Mouse (Mus musculus) CH12.LX (cell line): ENCODE measurements around the gene Knl1. TPM values are rescaled to one million over a fixed set of nuclear protein-coding genes. Genes with fewer than 3 reads are reported as not detected.

Experiments
- DNase-seq: peaks from one replicate; pipeline ENCODE4 v3.0.0-alpha.2; 2013; ENCODE audit errors: extremely low read depth
- H3K27ac ChIP-seq: 2 replicates; pipeline ENCODE4 v1.5.1; 2012; ENCODE audit warnings: low read depth, mild to moderate bottlenecking, control low read depth, moderate library complexity; ENCODE audit not compliant: insufficient read depth
- H3K27me3 ChIP-seq: replicated peaks from 2 replicates; pipeline ENCODE3; 2012; ENCODE audit warnings: inconsistent platforms
- H3K36me3 ChIP-seq, 2 experiments: replicated peaks in 1 of 2; 2 replicates each; pipeline versions ENCODE3 to v1.6.1; 2012; ENCODE audit warnings: inconsistent platforms in 1 of 2, low read length in 1 of 2, mild to moderate bottlenecking in 1 of 2, mixed read lengths in 1 of 2, moderate library complexity in 1 of 2; ENCODE audit not compliant: control insufficient read depth in 1 of 2, insufficient read depth in 1 of 2
- H3K4me1 ChIP-seq, 2 experiments: 2 replicates each; pipeline ENCODE4 v1.6.1; 2012; ENCODE audit warnings: inconsistent platforms in 1 of 2, moderate library complexity in 1 of 2; ENCODE audit not compliant: insufficient read depth in 2 of 2, control insufficient read depth in 1 of 2
- H3K4me2 ChIP-seq: 2 replicates; pipeline ENCODE4 v1.6.1; 2012; ENCODE audit warnings: low read depth, mild to moderate bottlenecking, control low read depth; ENCODE audit not compliant: poor library complexity, insufficient read depth, severe bottlenecking
- H3K4me3 ChIP-seq, 3 experiments: fragments of 150-350 bp in 1 of 3; sonication (generic) in 1 of 3; replicated peaks in 1 of 3; 2 replicates each; pipeline versions ENCODE3 to v1.5.1; 2011 to 2012; ENCODE audit warnings: low read depth in 2 of 3, low read length in 2 of 3, mild to moderate bottlenecking in 2 of 3, moderate library complexity in 2 of 3, control low read depth in 1 of 3, improper control_type of control experiment in 1 of 3, inconsistent platforms in 1 of 3, mixed read lengths in 1 of 3; ENCODE audit not compliant: poor library complexity in 1 of 3
- H3K79me2 ChIP-seq: replicated peaks from 2 replicates; pipeline ENCODE4 v1.6.1; 2012; ENCODE audit warnings: mild to moderate bottlenecking, moderate library complexity; ENCODE audit not compliant: control insufficient read depth, poor library complexity, insufficient read depth, severe bottlenecking; ENCODE audit errors: extremely low read depth
- H3K9ac ChIP-seq: 2 replicates; pipeline ENCODE4 v1.6.1; 2012; ENCODE audit warnings: low read depth, mild to moderate bottlenecking, control low read depth, moderate library complexity; ENCODE audit not compliant: insufficient read depth
- H3K9me3 ChIP-seq: replicated peaks from 2 replicates; pipeline ENCODE3; 2012; ENCODE audit warnings: low read length, inconsistent platforms, mixed read lengths
- BHLHE40 ChIP-seq: IDR thresholded peaks from 2 replicates; pipeline ENCODE4 v1.6.1; 2011; ENCODE audit warnings: mild to moderate bottlenecking, low read depth, low read length, improper control_type of control experiment
- CHD2 ChIP-seq: IDR thresholded peaks from 2 replicates; pipeline ENCODE4 v1.6.1; 2011; ENCODE audit warnings: low read length, improper control_type of control experiment
- CTCF ChIP-seq, 2 experiments: IDR thresholded peaks in 1 of 2; conservative IDR thresholded peaks in 1 of 2; 2 replicates each; pipeline ENCODE4 v1.5.1; 2011 to 2012; ENCODE audit warnings: low read depth in 2 of 2, low read length in 2 of 2, improper control_type of control experiment in 1 of 2, inconsistent platforms in 1 of 2, mild to moderate bottlenecking in 1 of 2, moderate library complexity in 1 of 2
- ELF1 ChIP-seq: IDR thresholded peaks from 2 replicates; pipeline ENCODE4 v1.6.1; 2014; ENCODE audit warnings: low read depth, mild to moderate bottlenecking, inconsistent platforms, low read length, improper control_type of control experiment
- GABPA ChIP-seq: IDR thresholded peaks from 2 replicates; pipeline ENCODE4 v1.6.1; 2012; ENCODE audit warnings: low read depth, low read length, improper control_type of control experiment, inconsistent platforms; ENCODE audit not compliant: insufficient replicate concordance
- JUN ChIP-seq: IDR thresholded peaks from 2 replicates; pipeline ENCODE4 v1.6.1; 2011; ENCODE audit warnings: low read depth, mild to moderate bottlenecking, low read length, improper control_type of control experiment, moderate library complexity; ENCODE audit not compliant: insufficient read depth
- KAT2A ChIP-seq: IDR thresholded peaks from 2 replicates; pipeline ENCODE4 v1.6.1; 2012; ENCODE audit warnings: low read length, improper control_type of control experiment, inconsistent platforms; ENCODE audit not compliant: insufficient replicate concordance
- MAZ ChIP-seq: IDR thresholded peaks from 2 replicates; pipeline ENCODE4 v1.6.1; 2012; ENCODE audit warnings: low read depth, mild to moderate bottlenecking, inconsistent platforms, low read length, improper control_type of control experiment, moderate library complexity
- MEF2A ChIP-seq: IDR thresholded peaks from 2 replicates; pipeline ENCODE4 v1.6.1; 2014; ENCODE audit warnings: low read depth, mild to moderate bottlenecking, inconsistent platforms, low read length, improper control_type of control experiment, borderline replicate concordance
- MXI1 ChIP-seq: IDR thresholded peaks from 2 replicates; pipeline ENCODE4 v1.6.1; 2011; ENCODE audit warnings: mild to moderate bottlenecking, low read depth, low read length, improper control_type of control experiment
- NELFE ChIP-seq: IDR thresholded peaks from 2 replicates; pipeline ENCODE4 v1.6.1; 2011; ENCODE audit warnings: low read depth, low read length, improper control_type of control experiment
- NRF1 ChIP-seq: IDR thresholded peaks from 2 replicates; pipeline ENCODE4 v1.6.1; 2014; ENCODE audit warnings: low read depth, mild to moderate bottlenecking, inconsistent platforms, low read length, improper control_type of control experiment, moderate library complexity
- PAX5 ChIP-seq: IDR thresholded peaks from 2 replicates; pipeline ENCODE4 v1.6.1; 2012; ENCODE audit warnings: low read length, inconsistent platforms, mixed read lengths
- POLR2A ChIP-seq: IDR thresholded peaks from 2 replicates; pipeline ENCODE4 v1.6.1; 2011; ENCODE audit warnings: low read depth, mild to moderate bottlenecking, improper control_type of control experiment, low read length
- RAD21 ChIP-seq: IDR thresholded peaks from 2 replicates; pipeline ENCODE4 v1.6.1; 2011; ENCODE audit warnings: low read depth, mild to moderate bottlenecking, low read length, improper control_type of control experiment, moderate library complexity
- USF2 ChIP-seq: conservative IDR thresholded peaks from 2 replicates; pipeline ENCODE4 v1.6.1; 2011; ENCODE audit warnings: low read depth, low read length, improper control_type of control experiment
- ZMIZ1 ChIP-seq: IDR thresholded peaks from 2 replicates; pipeline ENCODE4 v1.6.1; 2012; ENCODE audit warnings: low read depth, mild to moderate bottlenecking, inconsistent platforms, low read length, improper control_type of control experiment
- ZNF384 ChIP-seq: IDR thresholded peaks from 2 replicates; pipeline ENCODE4 v1.6.1; 2012; ENCODE audit warnings: low read depth, low read length, improper control_type of control experiment, inconsistent platforms
- dilution Hi-C: fragments of 300-500 bp; cut with MboI; formaldehyde crosslinking; loops from 2 replicates; pipeline ENCODE4 v1.14.3; 2020; ENCODE audit warnings: low sequenced_read_pairs; ENCODE audit not compliant: extremely low pct_unique_long_range_greater_than_20kb, extremely low pct_ligation_motif_present
- in situ Hi-C: fragments of 300-500 bp; cut with MboI; formaldehyde crosslinking; loops from 3 replicates; pipeline ENCODE4 v1.14.3; 2019; ENCODE audit warnings: low sequenced_read_pairs, low pct_ligation_motif_present, low pct_unique_long_range_greater_than_20kb, mixed read lengths
- polyA plus RNA-seq: library from polyadenylated mRNA; unstranded; fragments of >175 nt; gene quantifications from 2 replicates; pipeline ENCODE4 v1.2.1, GENCODE M21; 2012; ENCODE audit warnings: low read depth; ENCODE audit not compliant: insufficient read length
- total RNA-seq, 2 experiments: library from RNA; depleted of rRNA; stranded (reverse); fragments of 300-350 nt in 1 of 2; fragments of >200 nt in 1 of 2; gene quantifications; 2 replicates each; pipeline ENCODE4 v1.2.3; 2012 to 2014

Knl1 gene
- total and polyA plus RNA-seq, 3 experiments, result 13.7 to 23.8 (median 19.9) TPM

GRCm38 (mm10) chr2:119018391-119019122, 28.4 kb upstream of the Knl1 start:
- Histone ChIP-seq H3K36me3 (peaks cover 42 to 59% of the 10 kb centered on the region in 2 experiments), H3K4me2 (no peak overlapping the region), H3K4me3 (no peak overlapping the region), H3K4me1 (peaks cover 5 to 26% of the 10 kb centered on the region in 2 experiments; a peak in 3 of 4 replicates), H3K9ac (no peak overlapping the region), H3K79me2 (no peaks in the 10 kb centered on the region), H3K27me3 (no peaks in the 10 kb centered on the region), H3K9me3 (peaks cover 17% of the 10 kb centered on the region), H3K27ac (no peak overlapping the region)
- TF ChIP-seq MXI1 (no peak), CHD2 (no peak), PAX5 (no peak), CTCF (conservative IDR thresholded peaks at IDR 0.05 in 1 of 2, IDR thresholded peaks at IDR 0.05 in 1 of 2; ENCODE audit: low read depth in 2 of 2, low read length in 2 of 2) (no peak), GABPA (no peak), ZMIZ1 (no peak), ELF1 (no peak), ZNF384 (no peak), MAZ (no peak), KAT2A (no peak), POLR2A (no peak), NRF1 (no peak), MEF2A (no peak), NELFE (no peak)
- dilution Hi-C loops, result no loop called here
- no peak for DNase-seq
- in situ Hi-C loops, result no loop called here

GRCm38 (mm10) chr2:119019131-119019530, 27.8 kb upstream of the Knl1 start:
- Histone ChIP-seq H3K27me3 (no peaks in the 10 kb centered on the region), H3K27ac (no peak overlapping the region), H3K4me3 (no peak overlapping the region), H3K36me3 (peaks cover 42 to 64% of the 10 kb centered on the region in 2 experiments), H3K4me2 (no peak overlapping the region), H3K9me3 (peaks cover 17% of the 10 kb centered on the region), H3K79me2 (no peaks in the 10 kb centered on the region), H3K4me1 (peaks cover 5 to 26% of the 10 kb centered on the region in 2 experiments; a peak in 3 of 4 replicates), H3K9ac (no peak overlapping the region)
- in situ Hi-C loops, result no loop called here
- no peak for TF ChIP-seq BHLHE40
- TF ChIP-seq CTCF (conservative IDR thresholded peaks at IDR 0.05 in 1 of 2, IDR thresholded peaks at IDR 0.05 in 1 of 2; ENCODE audit: low read depth in 2 of 2, low read length in 2 of 2), result peak in 1 of 2 experiments; percentile 37; a peak in 2 of 4 replicates
- peak; percentile 8; the same call in 1 of the 2 replicates for TF ChIP-seq RAD21
- no peak for TF ChIP-seq USF2
- no peak for TF ChIP-seq NRF1
- TF ChIP-seq MEF2A, result no peak
- TF ChIP-seq JUN, result no peak
- dilution Hi-C loops, result no loop called here
- peak; percentile 27 for DNase-seq
